Mouse (Mus musculus) left cerebral cortex, postnatal 10 days (tissue): ENCODE data around the gene Tmem140. TPM values are rescaled to one million over a fixed set of nuclear protein-coding genes. Genes with fewer than 3 reads are reported as not detected.

Experiments
- DNase-seq, 2 experiments: peaks; one replicate each; pipeline ENCODE4 v3.0.0; 2021 to 2022; ENCODE audit warnings: low spot score in 2 of 2, mixed read lengths in 1 of 2; ENCODE audit errors: extremely low spot score in 1 of 2
- intact Hi-C: fragments of 180-260 bp; cut with DNase I; formaldehyde crosslinking; loops from one replicate; pipeline ENCODE4 v1.15.1; 2025
- total RNA-seq, 2 experiments: library from RNA; stranded (reverse); gene quantifications; 2 replicates each; pipeline ENCODE4 v1.2.3; 2021

Tmem140 gene
- total RNA-seq, 2 experiments from 2014 or later, result 1.2 to 2.1 TPM

- intact Hi-C loops, result no loop called here
- DNase-seq, result no peak
These were observed 40.5 kb downstream of the Tmem140 start for GRCm38 (mm10) chr6:34903441-34903840.

- DNase-seq, result no peak
- intact Hi-C loops, result no loop called here
These were observed 40.9 kb downstream of the Tmem140 start for GRCm38 (mm10) chr6:34903851-34904250.

- intact Hi-C loops, result no loop called here
- DNase-seq, result no peak
These were observed 41.4 kb downstream of the Tmem140 start for GRCm38 (mm10) chr6:34904361-34904760.

DNA sequence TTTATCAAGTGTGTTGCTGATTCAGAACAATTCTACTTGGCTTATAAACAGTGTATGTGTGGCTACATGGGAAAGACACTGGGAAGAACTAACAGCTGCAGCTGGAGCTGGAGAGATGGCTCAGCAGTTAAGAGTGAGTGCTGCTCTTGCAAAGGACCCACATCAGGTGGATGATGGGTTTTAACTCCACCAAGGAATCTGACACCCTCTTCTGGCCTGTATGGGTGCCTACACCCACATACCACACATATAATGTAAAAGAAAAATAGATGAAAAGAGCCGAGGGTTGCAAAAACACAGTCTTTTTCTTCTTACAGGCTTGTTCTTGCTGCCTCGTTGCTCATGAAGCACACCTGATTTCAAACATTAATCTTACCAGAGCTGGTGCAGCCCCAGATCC is 43.2 kb downstream of the Tmem140 start:
- no peak for DNase-seq
- intact Hi-C loops, result no loop called here

DNA sequence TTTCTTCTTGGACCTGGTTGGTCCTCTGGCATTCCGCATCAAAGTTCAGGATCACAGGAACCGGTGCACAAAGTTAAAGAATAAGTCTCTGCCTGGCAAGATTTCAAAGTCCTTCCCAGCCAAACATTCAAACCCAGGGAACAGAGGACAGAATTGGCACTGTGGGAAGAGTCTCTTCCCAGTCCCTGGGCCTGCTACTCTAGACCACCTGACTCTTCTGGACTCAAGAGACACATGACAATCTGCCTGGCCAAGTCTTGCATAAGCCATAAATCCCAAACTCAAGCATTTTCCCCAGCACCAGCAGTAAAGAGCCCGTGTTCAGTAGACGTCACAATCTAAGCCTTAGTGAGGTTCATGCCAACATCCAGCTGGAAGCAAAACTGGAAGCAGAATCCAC is 43.7 kb downstream of the Tmem140 start:
- intact Hi-C loops, result no loop called here
- peak in 1 of 2 experiments; percentile 45 for DNase-seq

DNA sequence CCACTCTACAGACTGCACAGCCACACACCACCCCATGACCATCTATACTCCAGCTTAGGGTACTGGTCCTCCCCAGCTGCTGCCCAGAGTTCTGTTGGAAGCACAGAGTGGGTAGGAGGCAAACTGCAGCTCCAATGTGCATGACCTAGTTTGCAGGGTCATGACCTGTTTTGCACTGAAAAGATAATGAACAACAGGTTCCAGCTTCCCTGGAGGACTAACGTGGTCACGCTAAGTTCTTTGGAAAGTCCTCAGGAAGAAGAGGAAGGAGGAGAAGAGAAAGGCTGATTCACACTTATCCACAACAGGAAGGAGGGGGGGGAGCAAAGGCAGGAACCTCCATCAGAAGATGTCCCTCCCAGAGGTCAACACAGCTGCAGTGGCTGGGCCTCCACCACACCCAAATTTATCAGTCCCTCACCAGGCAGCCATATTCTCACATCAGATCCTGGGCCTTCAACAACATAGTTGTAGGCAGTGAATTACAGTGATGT is 44.2 kb downstream of the Tmem140 start:
- intact Hi-C loops, result no loop called here
- DNase-seq, result no peak

DNA sequence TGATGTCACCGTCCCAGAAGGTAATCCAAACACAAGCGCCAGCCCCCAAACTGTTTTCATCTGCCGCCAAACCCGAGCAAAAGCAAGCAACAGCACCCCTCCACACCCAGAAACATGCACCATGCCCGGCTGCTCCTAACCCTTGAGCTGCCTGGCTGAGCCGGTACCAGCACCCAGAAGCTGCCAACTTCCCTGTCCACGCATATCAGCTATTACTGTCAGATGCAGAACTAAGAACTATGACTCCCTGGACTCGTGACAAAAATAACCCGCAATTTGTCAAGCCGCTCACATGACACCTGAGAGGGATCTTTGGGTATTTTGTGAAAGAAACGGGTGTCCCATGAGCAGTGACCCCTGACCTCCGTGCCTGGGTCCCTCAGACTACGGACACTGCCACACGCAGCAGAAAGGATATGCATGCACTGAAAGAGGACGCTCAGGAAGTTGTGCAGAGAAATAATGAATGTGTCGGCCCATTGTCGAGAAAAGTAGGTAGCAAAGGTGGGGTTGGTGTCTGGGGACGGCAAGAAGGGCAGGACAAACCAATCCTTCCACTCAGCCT is 44.8 kb downstream of the Tmem140 start:
- intact Hi-C loops, result no loop called here
- no peak for DNase-seq

DNA sequence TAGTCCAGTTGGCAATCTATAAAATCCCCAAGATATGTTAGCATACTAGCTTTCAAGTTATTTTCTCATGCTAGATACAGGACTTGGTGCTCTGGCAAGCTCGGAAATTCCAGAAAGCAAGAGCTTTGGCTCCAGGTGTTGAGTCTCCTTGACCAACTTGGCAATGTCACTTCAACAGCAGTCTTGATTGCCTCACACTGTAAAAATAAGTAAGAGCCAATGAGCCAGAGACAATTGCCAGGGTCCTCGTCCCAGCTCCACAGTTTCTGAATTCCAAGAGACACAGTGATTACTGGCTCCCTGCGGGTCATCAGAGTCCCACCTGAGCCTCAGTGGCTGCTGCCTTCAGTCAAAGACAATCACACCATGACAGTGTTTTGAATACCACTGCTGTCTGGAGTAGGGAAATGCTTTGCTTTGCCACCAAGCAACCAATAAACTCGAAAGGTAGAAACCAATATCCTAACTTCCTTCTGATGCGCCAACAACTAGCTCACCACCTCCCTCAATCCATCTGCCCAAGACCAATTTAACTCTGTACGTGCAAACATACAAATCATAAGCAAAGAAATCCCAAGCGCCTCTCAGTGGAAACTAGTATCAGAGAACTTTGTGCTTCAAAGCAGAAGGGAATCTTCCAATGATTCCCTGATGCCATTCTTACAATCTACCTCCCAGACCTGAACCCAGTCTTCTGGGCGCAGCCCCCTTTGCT is 46.8 kb downstream of the Tmem140 start:
- no peak for DNase-seq
- intact Hi-C loops, result no loop called here

DNA sequence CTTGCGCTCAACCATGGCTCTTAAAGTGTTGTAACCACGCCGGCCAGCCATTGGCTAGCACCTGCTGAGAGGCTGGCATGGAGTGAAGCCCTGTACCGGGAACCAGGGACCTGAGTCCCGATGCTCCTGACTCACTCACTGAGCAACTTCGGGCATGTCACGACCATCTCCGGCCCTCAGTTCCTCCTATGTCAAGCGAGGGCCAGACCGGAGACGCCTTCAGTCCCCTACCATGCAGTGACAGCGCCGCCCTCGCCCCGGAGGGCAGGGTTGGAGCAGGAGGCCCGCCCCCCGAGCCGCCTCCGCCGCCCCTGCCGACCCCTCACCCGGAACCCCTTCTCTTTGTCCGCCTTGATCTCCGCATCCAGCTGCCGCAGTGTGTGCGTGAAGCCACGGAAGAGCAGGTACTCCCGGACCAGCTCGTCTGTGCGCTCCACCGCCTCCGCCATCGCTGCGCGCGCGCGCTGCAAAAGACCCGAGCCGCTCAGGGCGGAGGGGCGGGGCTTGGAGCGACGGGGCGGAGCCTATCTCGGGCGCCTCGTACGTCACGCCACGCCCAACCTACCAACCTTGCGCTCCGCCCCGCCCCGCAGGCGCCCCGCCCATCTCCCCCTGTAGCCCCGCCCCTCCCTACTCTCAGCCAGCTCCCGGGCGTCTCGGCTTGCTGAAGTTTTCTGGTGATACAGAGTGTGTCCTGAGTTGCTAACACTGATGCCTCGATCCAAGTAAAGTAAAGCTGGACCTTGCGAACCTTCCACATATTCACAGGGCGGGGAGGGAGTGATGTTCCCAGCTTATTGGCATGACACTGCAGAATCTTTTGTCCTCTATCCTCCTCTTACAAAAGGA is 47.6 kb downstream of the Tmem140 start, which contains the start of gene Wdr91:
TSS of gene Wdr91 (minus strand) at position 506 of the 849 bp plus-strand sequence.
- peak; percentile 88 to 94 for DNase-seq
- intact Hi-C loops, result no loop called here

GRCm38 (mm10) chr6:34913341-34914040 is 50.5 kb downstream of the Tmem140 start:
- intact Hi-C loops, result no loop called here

DNA sequence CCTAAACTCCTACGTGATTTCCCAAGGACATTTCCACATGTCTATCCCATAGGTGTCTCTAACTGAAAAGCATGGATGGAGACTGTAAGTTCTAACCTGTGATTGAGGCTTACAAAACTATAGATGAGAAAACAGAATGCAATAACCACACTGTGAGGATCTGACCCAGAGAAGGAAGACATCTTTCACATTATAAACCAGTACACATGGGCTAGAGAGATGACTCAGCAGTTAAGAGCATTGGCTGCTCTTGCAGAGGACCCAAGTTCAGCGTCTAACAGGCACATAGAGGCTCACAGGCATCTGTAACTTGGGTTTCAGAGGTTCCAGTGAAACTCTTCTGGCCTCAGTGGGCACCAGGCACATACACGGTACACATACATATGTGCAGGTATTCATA is 51.5 kb downstream of the Tmem140 start:
- intact Hi-C loops, result no loop called here
- DNase-seq, result no peak

More at GRCm38 (mm10) chr6:34913341-34914040, 50.5 kb downstream of the Tmem140 start:
- no peak for DNase-seq

- DNase-seq, result no peak
- intact Hi-C loops, result no loop called here
These were observed 56.2 kb downstream of the Tmem140 start for GRCm38 (mm10) chr6:34919146-34919545.

DNA sequence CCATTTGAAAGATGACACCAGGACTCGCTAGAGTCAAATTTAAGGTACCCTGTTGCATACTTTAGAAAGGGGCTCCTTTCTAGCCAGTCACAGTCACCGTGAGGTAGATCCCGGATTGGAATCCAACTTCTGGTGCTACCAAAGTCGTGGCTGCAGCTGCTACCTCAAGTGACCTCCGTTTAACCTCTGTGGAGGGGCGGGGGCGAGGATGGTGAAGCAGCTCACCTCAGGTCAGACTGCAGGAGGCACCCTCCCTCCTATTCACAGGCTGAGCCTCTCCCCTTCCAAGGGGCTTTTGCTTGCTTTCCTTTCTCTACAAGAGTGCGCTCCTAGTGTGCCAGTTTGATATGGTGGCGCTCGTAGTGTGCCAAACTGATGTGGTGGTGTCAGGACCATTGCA is 57.0 kb downstream of the Tmem140 start, which contains the start of gene Stra8:
TSS of gene Stra8 (plus strand) at position 208 of the 400 bp plus-strand sequence.
- DNase-seq, result no peak
- intact Hi-C loops, result no loop called here

- intact Hi-C loops, result no loop called here
- DNase-seq, result no peak
These were observed 57.7 kb downstream of the Tmem140 start for GRCm38 (mm10) chr6:34920631-34921030.

DNA sequence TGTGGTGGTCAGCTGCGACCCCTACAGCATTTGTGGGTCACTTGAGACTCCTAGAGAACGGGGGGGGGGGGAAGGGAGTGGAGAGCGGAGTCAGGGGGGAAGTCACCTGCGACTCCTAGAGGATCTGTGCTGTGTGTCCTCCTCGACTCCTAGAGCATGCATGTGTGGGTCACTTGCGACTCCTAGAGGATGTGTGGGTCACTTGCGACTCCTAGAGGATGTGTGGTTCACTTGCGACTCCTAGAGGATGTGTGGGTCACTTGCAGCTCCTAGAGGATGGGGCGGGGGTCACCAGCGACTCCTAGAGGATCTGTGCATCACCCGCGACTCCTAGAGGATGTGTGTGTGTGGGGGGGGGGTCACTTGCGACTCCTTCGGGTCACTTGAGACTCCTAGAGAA is 59.0 kb downstream of the Tmem140 start:
- intact Hi-C loops, result no loop called here
- DNase-seq, result peak in 1 of 2 experiments; percentile 65
